Mouse (Mus musculus) neural tube, embryonic 15.5 days (tissue): ENCODE results near the gene Ppih. TPM values are rescaled to one million over a fixed set of nuclear protein-coding genes. Genes with fewer than 3 reads are reported as not detected.
"Not testable (repeated sequence)": the region's sequence is repeated elsewhere in the genome, so short reads cannot be mapped to it uniquely, and the experiment has no call there.

Experiments
- ATAC-seq: fragments of 200-750 bp; cut with Nextera tagmentation; 2 replicates; pipeline ENCODE4 v1.8.0; 2017; ENCODE audit warnings: mild to moderate bottlenecking, moderate TSS enrichment, moderate library complexity; ENCODE audit not compliant: low FRiP score
- H3K27ac ChIP-seq: fragments of 300-500 bp; sonication (generic); replicated peaks from 2 replicates; pipeline ENCODE4 v1.5.1; 2015; ENCODE audit warnings: mild to moderate bottlenecking, inconsistent platforms
- H3K27me3 ChIP-seq: fragments of 300-500 bp; sonication (generic); replicated peaks from 2 replicates; pipeline ENCODE4 v1.6.1; 2015; ENCODE audit warnings: inconsistent platforms
- H3K36me3 ChIP-seq: fragments of 300-500 bp; sonication (generic); 2 replicates; pipeline ENCODE4 v1.6.1; 2015; ENCODE audit warnings: inconsistent platforms
- H3K4me1 ChIP-seq: fragments of 300-500 bp; sonication (generic); 2 replicates; pipeline ENCODE4 v1.6.1; 2015; ENCODE audit warnings: inconsistent platforms
- H3K4me2 ChIP-seq: fragments of 300-500 bp; sonication (generic); 2 replicates; pipeline ENCODE4 v1.6.1; 2015; ENCODE audit warnings: inconsistent platforms, mild to moderate bottlenecking, moderate library complexity
- H3K4me3 ChIP-seq: fragments of 300-500 bp; sonication (generic); replicated peaks from 2 replicates; pipeline ENCODE4 v1.5.1; 2015; ENCODE audit warnings: mild to moderate bottlenecking, inconsistent platforms
- H3K9ac ChIP-seq: fragments of 300-500 bp; sonication (generic); replicated peaks from 2 replicates; pipeline ENCODE4 v1.6.1; 2015; ENCODE audit warnings: mild to moderate bottlenecking, inconsistent platforms
- H3K9me3 ChIP-seq: fragments of 300-500 bp; sonication (generic); replicated peaks from 2 replicates; pipeline ENCODE4 v1.6.1; 2016; ENCODE audit warnings: inconsistent platforms
- WGBS: fragments of 180-500 bp; shearing (Covaris S2); methylation state at CpG from one replicate; pipeline ENCODE4 v1.1.7; 2015; ENCODE audit warnings: mixed read lengths; 5-methylcytosine and 5-hydroxymethylcytosine counted together
- polyA plus RNA-seq: library from polyadenylated mRNA; unstranded; fragments of >200 nt; fragmentation: Nextera tagmentation; extraction: Ambion mirVana; gene quantifications from 2 replicates; pipeline ENCODE4 v1.2.1, GENCODE M21; 2015

Gene Ppih
- polyA plus RNA-seq, 1 experiment from 2014 or later: 43.5 TPM

GRCm38 (mm10) chr4:119284861-119285260 lies 35.5 kb downstream of the Ppih start:
- Histone ChIP-seq H3K4me3 (no peak overlapping the region), H3K4me2 (no peak overlapping the region), H3K9me3 (no peaks in the 10 kb centered on the region), H3K27ac (no peak overlapping the region), H3K9ac (no peak overlapping the region), H3K27me3 (no peaks in the 10 kb centered on the region), H3K4me1 (peaks cover 13% of the 10 kb centered on the region), H3K36me3 (peaks cover 39% of the 10 kb centered on the region)
- no peak for ATAC-seq
- 95% methylated on average over 1 of the region's 1 CpGs for WGBS

- H3K9me3 ChIP-seq, H3K27me3 ChIP-seq, H3K27ac ChIP-seq, ATAC-seq, H3K4me2 ChIP-seq, H3K9ac ChIP-seq, H3K4me1 ChIP-seq, H3K4me3 ChIP-seq: not testable (repeated sequence)
- peaks cover 80% of the 10 kb centered on the region for H3K36me3 ChIP-seq
- 87% methylated on average over 15 of the region's 15 CpGs for WGBS
Measured at GRCm38 (mm10) chr4:119278784-119279183, 41.6 kb downstream of the Ppih start.

GRCm38 (mm10) chr4:119275726-119276125 lies 44.6 kb downstream of the Ppih start:
- no peak for ATAC-seq
- Histone ChIP-seq H3K9me3 (no peaks in the 10 kb centered on the region), H3K27me3 (no peaks in the 10 kb centered on the region), H3K4me1 (no peaks in the 10 kb centered on the region), H3K36me3 (peaks cover 85% of the 10 kb centered on the region), H3K9ac (no peak overlapping the region), H3K4me3 (no peak overlapping the region), H3K4me2 (no peak overlapping the region), H3K27ac (no peak overlapping the region)
- 91% methylated on average over 2 of the region's 2 CpGs for WGBS

- no peak overlapping the region for H3K9ac ChIP-seq
- no peak for ATAC-seq
- H3K9me3 ChIP-seq: no peaks in the 10 kb centered on the region
- peaks cover 85% of the 10 kb centered on the region for H3K36me3 ChIP-seq
- no peak overlapping the region for H3K27ac ChIP-seq
- no peaks in the 10 kb centered on the region for H3K4me1 ChIP-seq
- H3K4me2 ChIP-seq: no peak overlapping the region
- H3K27me3 ChIP-seq: no peaks in the 10 kb centered on the region
- 93% methylated on average over 2 of the region's 2 CpGs for WGBS
- H3K4me3 ChIP-seq: no peak overlapping the region
Measured at GRCm38 (mm10) chr4:119275226-119275625, 45.1 kb downstream of the Ppih start.

- ATAC-seq: no peak
Measured at GRCm38 (mm10) chr4:119274627-119275026, 45.7 kb downstream of the Ppih start.

GRCm38 (mm10) chr4:119266606-119267005 lies 53.7 kb downstream of the Ppih start:
- peaks cover 19% of the 10 kb centered on the region for H3K36me3 ChIP-seq
- no peak for ATAC-seq
- no peak overlapping the region for H3K4me2 ChIP-seq
- no peaks in the 10 kb centered on the region for H3K4me1 ChIP-seq
- no peaks in the 10 kb centered on the region for H3K9me3 ChIP-seq
- WGBS: 82% methylated on average over 13 of the region's 13 CpGs
- H3K27ac ChIP-seq: no peak overlapping the region
- H3K4me3 ChIP-seq: no peak overlapping the region
- H3K27me3 ChIP-seq: no peaks in the 10 kb centered on the region
- no peak overlapping the region for H3K9ac ChIP-seq

More at GRCm38 (mm10) chr4:119274627-119275026, 45.7 kb downstream of the Ppih start:
- no peak overlapping the region for H3K4me2 ChIP-seq
- H3K36me3 ChIP-seq: peaks cover 85% of the 10 kb centered on the region
- H3K4me1 ChIP-seq: no peaks in the 10 kb centered on the region
- 87% methylated on average over 1 of the region's 1 CpGs for WGBS
- no peak overlapping the region for H3K9ac ChIP-seq
- no peak overlapping the region for H3K27ac ChIP-seq
- H3K27me3 ChIP-seq: no peaks in the 10 kb centered on the region
- no peak overlapping the region for H3K4me3 ChIP-seq
- no peaks in the 10 kb centered on the region for H3K9me3 ChIP-seq

GRCm38 (mm10) chr4:119263459-119263858 lies 56.9 kb downstream of the Ppih start:
- no peaks in the 10 kb centered on the region for H3K36me3 ChIP-seq
- H3K4me1 ChIP-seq: no peaks in the 10 kb centered on the region
- no peak overlapping the region for H3K4me3 ChIP-seq
- H3K4me2 ChIP-seq: no peak overlapping the region
- H3K27ac ChIP-seq: no peak overlapping the region
- H3K27me3 ChIP-seq: no peaks in the 10 kb centered on the region
- H3K9me3 ChIP-seq: no peaks in the 10 kb centered on the region
- ATAC-seq: no peak
- WGBS: 78% methylated on average over 3 of the region's 3 CpGs
- H3K9ac ChIP-seq: no peak overlapping the region

- H3K4me1 ChIP-seq: no peaks in the 10 kb centered on the region
- 89% methylated on average over 5 of the region's 5 CpGs for WGBS
- H3K4me3 ChIP-seq: no peak overlapping the region
- H3K9me3 ChIP-seq: no peaks in the 10 kb centered on the region
- no peak for ATAC-seq
- H3K27ac ChIP-seq: no peak overlapping the region
- H3K27me3 ChIP-seq: no peaks in the 10 kb centered on the region
- H3K9ac ChIP-seq: no peak overlapping the region
- H3K36me3 ChIP-seq: no peaks in the 10 kb centered on the region
- H3K4me2 ChIP-seq: no peak overlapping the region
Measured at GRCm38 (mm10) chr4:119262483-119262882, 57.9 kb downstream of the Ppih start.

GRCm38 (mm10) chr4:119261087-119261713 lies 59.1 kb downstream of the Ppih start:
- no peak overlapping the region for H3K9ac ChIP-seq
- WGBS: 74% methylated on average over 7 of the region's 7 CpGs

GRCm38 (mm10) chr4:119259344-119260254 lies 60.7 kb downstream of the Ppih start:
- Histone ChIP-seq H3K9me3 (no peaks in the 10 kb centered on the region), H3K27me3 (no peaks in the 10 kb centered on the region), H3K36me3 (no peaks in the 10 kb centered on the region), H3K4me3 (no peak overlapping the region), H3K9ac (no peak overlapping the region), H3K4me2 (no peak overlapping the region), H3K27ac (no peak overlapping the region), H3K4me1 (peaks cover under 1% of the 10 kb centered on the region; the same call in 1 of the 2 replicates)
- WGBS: 87% methylated on average over 15 of the region's 15 CpGs
- no peak for ATAC-seq

More at GRCm38 (mm10) chr4:119261087-119261713, 59.1 kb downstream of the Ppih start:
- no peak overlapping the region for H3K4me2 ChIP-seq
- no peaks in the 10 kb centered on the region for H3K27me3 ChIP-seq
- H3K4me3 ChIP-seq: no peak overlapping the region
- no peaks in the 10 kb centered on the region for H3K9me3 ChIP-seq
- no peak for ATAC-seq
- no peaks in the 10 kb centered on the region for H3K36me3 ChIP-seq
- no peak overlapping the region for H3K27ac ChIP-seq
- no peaks in the 10 kb centered on the region for H3K4me1 ChIP-seq

- 78% methylated on average over 6 of the region's 6 CpGs for WGBS
- no peaks in the 10 kb centered on the region for H3K36me3 ChIP-seq
Measured at GRCm38 (mm10) chr4:119257083-119257482, 63.3 kb downstream of the Ppih start.

GRCm38 (mm10) chr4:119255351-119255750 lies 65.0 kb downstream of the Ppih start, which contains the start of gene Cldn19:
Gene Cldn19, plus strand, starts transcription at chr4:119255414.
- ATAC-seq: no peak
- 80% methylated on average over 12 of the region's 12 CpGs for WGBS
- Histone ChIP-seq H3K27me3 (no peaks in the 10 kb centered on the region), H3K4me3 (no peak within 1 kb of the TSS), H3K9ac (no peak within 1 kb of the TSS), H3K4me2 (no peak within 1 kb of the TSS), H3K4me1 (peaks cover 10% of the 10 kb centered on the region), H3K27ac (peak within 1 kb of the TSS; percentile 63), H3K36me3 (no peaks in the 10 kb centered on the region), H3K9me3 (no peaks in the 10 kb centered on the region)

More at GRCm38 (mm10) chr4:119257083-119257482, 63.3 kb downstream of the Ppih start:
- no peak overlapping the region for H3K4me3 ChIP-seq
- no peaks in the 10 kb centered on the region for H3K9me3 ChIP-seq
- peaks cover 10% of the 10 kb centered on the region for H3K4me1 ChIP-seq
- H3K27me3 ChIP-seq: no peaks in the 10 kb centered on the region
- no peak overlapping the region for H3K27ac ChIP-seq
- ATAC-seq: no peak
- H3K9ac ChIP-seq: no peak overlapping the region
- no peak overlapping the region for H3K4me2 ChIP-seq
